Mouse (Mus musculus) MEL (cell line): ENCODE measurements at regions not wholly inside any gene's neighbourhood (a gene's known extent, or its start where the extent isn't known, plus 50 kb on each side); places are given as distances from the start of the nearest gene placed in this dataset.

Experiments
- DNase-seq: peaks from one replicate; pipeline ENCODE4 v3.0.0; 2011; ENCODE audit warnings: low read depth, low spot score
- H3K27ac ChIP-seq: 2 replicates; pipeline ENCODE4 v1.5.1; 2012; ENCODE audit warnings: low read depth, mild to moderate bottlenecking, control low read depth, low read length, moderate library complexity; ENCODE audit not compliant: control insufficient read depth
- H3K27me3 ChIP-seq, 2 experiments: fragments of 150-350 bp in 1 of 2; sonication (generic) in 1 of 2; 2 replicates each; pipeline ENCODE4 v1.6.1; 2012; ENCODE audit warnings: low read length in 2 of 2, mild to moderate bottlenecking in 2 of 2, improper control_type of control experiment in 1 of 2, moderate library complexity in 1 of 2; ENCODE audit not compliant: insufficient read depth in 2 of 2, control insufficient read depth in 1 of 2
- H3K36me3 ChIP-seq, 2 experiments: 2 replicates each; pipeline ENCODE4 v1.6.1; 2012 to 2014; ENCODE audit warnings: low read length in 2 of 2, improper control_type of control experiment in 1 of 2, inconsistent platforms in 1 of 2, mild to moderate bottlenecking in 1 of 2; ENCODE audit not compliant: insufficient read depth in 2 of 2, control insufficient read depth in 1 of 2
- H3K4me1 ChIP-seq, 2 experiments: fragments of 150-350 bp in 1 of 2; sonication (generic) in 1 of 2; 2 replicates each; pipeline ENCODE4 v1.6.1; 2012; ENCODE audit warnings: low read length in 2 of 2, improper control_type of control experiment in 1 of 2, mild to moderate bottlenecking in 1 of 2; ENCODE audit not compliant: insufficient read depth in 2 of 2, control insufficient read depth in 1 of 2
- H3K4me3 ChIP-seq, 2 experiments: fragments of 150-350 bp in 1 of 2; sonication (generic) in 1 of 2; 2 replicates each; pipeline ENCODE4 v1.5.1; 2012; ENCODE audit warnings: low read depth in 2 of 2, low read length in 2 of 2, mild to moderate bottlenecking in 2 of 2, moderate library complexity in 2 of 2, control low read depth in 1 of 2, improper control_type of control experiment in 1 of 2; ENCODE audit not compliant: control insufficient read depth in 1 of 2, insufficient read depth in 1 of 2
- H3K79me2 ChIP-seq: 2 replicates; pipeline ENCODE4 v1.6.1; 2012; ENCODE audit warnings: mild to moderate bottlenecking, low read length, moderate library complexity; ENCODE audit not compliant: control insufficient read depth, poor library complexity, insufficient read depth
- H3K9ac ChIP-seq: 2 replicates; pipeline ENCODE4 v1.6.1; 2012; ENCODE audit warnings: low read depth, mild to moderate bottlenecking, control low read depth, low read length, moderate library complexity; ENCODE audit not compliant: control insufficient read depth, poor library complexity, severe bottlenecking
- H3K9me3 ChIP-seq: fragments of 150-350 bp; sonication (generic); replicated peaks from 2 replicates; pipeline ENCODE4 v1.6.1; 2012; ENCODE audit warnings: mild to moderate bottlenecking, low read length, improper control_type of control experiment, moderate library complexity; ENCODE audit not compliant: insufficient read depth
- BHLHE40 ChIP-seq: IDR thresholded peaks from 2 replicates; pipeline ENCODE4 v1.6.1; 2012; ENCODE audit warnings: low read depth, mild to moderate bottlenecking, inconsistent platforms, low read length, improper control_type of control experiment, borderline replicate concordance
- CHD1 ChIP-seq: IDR thresholded peaks from 2 replicates; pipeline ENCODE4 v1.6.1; 2012; ENCODE audit warnings: low read depth, mild to moderate bottlenecking, inconsistent platforms, low read length, improper control_type of control experiment
- CHD2 ChIP-seq: IDR thresholded peaks from 2 replicates; pipeline ENCODE4 v1.6.1; 2011; ENCODE audit warnings: low read length, improper control_type of control experiment
- ELF1 ChIP-seq: IDR thresholded peaks from 2 replicates; pipeline ENCODE4 v1.6.1; 2014; ENCODE audit warnings: low read depth, mild to moderate bottlenecking, inconsistent platforms, low read length, improper control_type of control experiment, moderate library complexity
- ETS1 ChIP-seq: IDR thresholded peaks from 2 replicates; pipeline ENCODE4 v1.6.1; 2012; ENCODE audit warnings: low read depth, mild to moderate bottlenecking, inconsistent platforms, low read length, improper control_type of control experiment, moderate library complexity
- GATA1 ChIP-seq: IDR thresholded peaks from 2 replicates; pipeline ENCODE4 v1.6.1; 2011; ENCODE audit warnings: low read depth, low read length, improper control_type of control experiment
- HCFC1 ChIP-seq: IDR thresholded peaks from 2 replicates; pipeline ENCODE4 v1.6.1; 2012; ENCODE audit warnings: low read depth, mild to moderate bottlenecking, inconsistent platforms, low read length, improper control_type of control experiment, moderate library complexity
- JUND ChIP-seq: IDR thresholded peaks from 2 replicates; pipeline ENCODE4 v1.6.1; 2011; ENCODE audit warnings: low read depth, mild to moderate bottlenecking, improper control_type of control experiment, low read length
- KAT2A ChIP-seq: conservative IDR thresholded peaks from 2 replicates; pipeline ENCODE4 v1.6.1; 2012; ENCODE audit warnings: low read depth, low read length, improper control_type of control experiment, inconsistent platforms
- MAFK ChIP-seq: IDR thresholded peaks from 2 replicates; pipeline ENCODE4 v1.6.1; 2011; ENCODE audit warnings: low read depth, mild to moderate bottlenecking, low read length, improper control_type of control experiment, borderline replicate concordance
- MAX ChIP-seq: IDR thresholded peaks from 2 replicates; pipeline ENCODE4 v1.6.1; 2011; ENCODE audit warnings: low read length, improper control_type of control experiment
- MAZ ChIP-seq: IDR thresholded peaks from 2 replicates; pipeline ENCODE4 v1.6.1; 2012; ENCODE audit warnings: low read depth, mild to moderate bottlenecking, inconsistent platforms, low read length, improper control_type of control experiment
- MEF2A ChIP-seq: IDR thresholded peaks from 2 replicates; pipeline ENCODE4 v1.6.1; 2014; ENCODE audit warnings: low read depth, mild to moderate bottlenecking, inconsistent platforms, low read length, improper control_type of control experiment; ENCODE audit not compliant: poor library complexity, insufficient replicate concordance, severe bottlenecking; ENCODE audit errors: extremely low read depth
- MYC ChIP-seq: IDR thresholded peaks from 2 replicates; pipeline ENCODE4 v1.6.1; 2011; ENCODE audit warnings: low read depth, mild to moderate bottlenecking, low read length, improper control_type of control experiment, moderate library complexity
- NELFE ChIP-seq: IDR thresholded peaks from 2 replicates; pipeline ENCODE4 v1.6.1; 2011; ENCODE audit warnings: low read depth, low read length, improper control_type of control experiment
- POLR2AphosphoS2 ChIP-seq: IDR thresholded peaks from 2 replicates; pipeline ENCODE4 v1.6.1; 2011; ENCODE audit warnings: low read length, improper control_type of control experiment
- RAD21 ChIP-seq: IDR thresholded peaks from 2 replicates; pipeline ENCODE4 v1.6.1; 2011; ENCODE audit warnings: mild to moderate bottlenecking, low read depth, low read length, improper control_type of control experiment
- RCOR1 ChIP-seq: IDR thresholded peaks from 2 replicates; pipeline ENCODE4 v1.6.1; 2012; ENCODE audit warnings: low read depth, mild to moderate bottlenecking, inconsistent platforms, low read length, improper control_type of control experiment
- SMC3 ChIP-seq: IDR thresholded peaks from 2 replicates; pipeline ENCODE4 v1.6.1; 2011; ENCODE audit warnings: low read depth, low read length, improper control_type of control experiment
- TBP ChIP-seq: IDR thresholded peaks from 2 replicates; pipeline ENCODE4 v1.8.0; 2011; ENCODE audit warnings: low read depth, low read length, improper control_type of control experiment
- UBTF ChIP-seq: IDR thresholded peaks from 2 replicates; pipeline ENCODE4 v1.6.1; 2012; ENCODE audit warnings: low read depth, mild to moderate bottlenecking, inconsistent platforms, low read length, improper control_type of control experiment, moderate library complexity, borderline replicate concordance; ENCODE audit not compliant: insufficient read depth
- USF1 ChIP-seq: IDR thresholded peaks from 2 replicates; pipeline ENCODE4 v1.6.1; 2014; ENCODE audit warnings: low read depth, mild to moderate bottlenecking, inconsistent platforms, low read length, improper control_type of control experiment, moderate library complexity
- ZMIZ1 ChIP-seq: IDR thresholded peaks from 2 replicates; pipeline ENCODE4 v1.6.1; 2012; ENCODE audit warnings: low read depth, mild to moderate bottlenecking, inconsistent platforms, low read length, improper control_type of control experiment, moderate library complexity
- ZNF384 ChIP-seq: IDR thresholded peaks from 2 replicates; pipeline ENCODE4 v1.6.1; 2012; ENCODE audit warnings: low read depth, mild to moderate bottlenecking, inconsistent platforms, low read length, improper control_type of control experiment

GRCm38 (mm10) chr12:77696662-77697061 is 458.7 kb downstream of the Fut8 start:
- TF ChIP-seq MAZ (no peak), UBTF (no peak), JUND (no peak), ETS1 (no peak), RCOR1 (no peak), HCFC1 (no peak), BHLHE40 (no peak), MAFK (no peak), CHD1 (no peak), NELFE (no peak), GATA1 (no peak), MEF2A (no peak), MYC (no peak), RAD21 (no peak), ELF1 (no peak), KAT2A (no peak), CHD2 (no peak), SMC3 (no peak), USF1 (no peak)
- H3K4me1 ChIP-seq: no peaks in the 10 kb centered on the region; a peak in 1 of 4 replicates
- no peaks in the 10 kb centered on the region for H3K79me2 ChIP-seq
- no peak overlapping the region for H3K4me3 ChIP-seq
- H3K27ac ChIP-seq: no peak overlapping the region
- no peak overlapping the region for H3K9ac ChIP-seq
- H3K27me3 ChIP-seq: no peaks in the 10 kb centered on the region
- DNase-seq: no peak
- H3K36me3 ChIP-seq: no peaks in the 10 kb centered on the region
- no peaks in the 10 kb centered on the region for H3K9me3 ChIP-seq

GRCm38 (mm10) chr12:77698088-77698487 is 460.2 kb downstream of the Fut8 start:
- Histone ChIP-seq H3K79me2 (no peaks in the 10 kb centered on the region), H3K4me3 (no peak overlapping the region), H3K27me3 (no peaks in the 10 kb centered on the region), H3K9ac (no peak overlapping the region), H3K36me3 (no peaks in the 10 kb centered on the region), H3K9me3 (no peaks in the 10 kb centered on the region), H3K4me1 (no peaks in the 10 kb centered on the region; a peak in 1 of 4 replicates), H3K27ac (no peak overlapping the region)
- no peak for DNase-seq
- TF ChIP-seq MAX (no peak), TBP (no peak), RAD21 (no peak), MAFK (no peak), ZMIZ1 (no peak), MEF2A (no peak), POLR2AphosphoS2 (no peak), CHD2 (no peak), ZNF384 (no peak)
